Mouse (Mus musculus) heart, embryonic 14.5 days (tissue): ENCODE results near the gene Zgrf1. TPM values are rescaled to one million over a fixed set of nuclear protein-coding genes. Genes with fewer than 3 reads are reported as not detected.
A peak's percentile ranks its signal among the peaks of the same experiment; 100 is the strongest.

Experiments
- ATAC-seq: fragments of 200-750 bp; cut with Nextera tagmentation; 2 replicates; pipeline ENCODE4 v1.8.0; 2017; ENCODE audit warnings: low read depth, moderate TSS enrichment; ENCODE audit not compliant: insufficient number of reproducible peaks, insufficient read depth, low FRiP score
- H3K27ac ChIP-seq, 2 experiments: fragments of 200-500 bp in 1 of 2; fragments of 300-500 bp in 1 of 2; sonication (generic) in 1 of 2; replicated peaks in 1 of 2; 2 replicates each; pipeline ENCODE4 v1.5.1; 2012 to 2014; ENCODE audit warnings: low read depth in 2 of 2, low read length in 2 of 2, control low read depth in 1 of 2, mild to moderate bottlenecking in 1 of 2, mixed read lengths in 1 of 2; ENCODE audit not compliant: control insufficient read depth in 1 of 2, insufficient read depth in 1 of 2
- H3K27me3 ChIP-seq: fragments of 300-500 bp; sonication (generic); 2 replicates; pipeline ENCODE4 v1.6.1; 2014; ENCODE audit warnings: mild to moderate bottlenecking, low read length, control low read depth; ENCODE audit not compliant: control insufficient read depth, insufficient read depth
- H3K36me3 ChIP-seq: fragments of 300-500 bp; sonication (generic); 2 replicates; pipeline ENCODE4 v1.6.1; 2014; ENCODE audit warnings: mild to moderate bottlenecking, control low read depth, low read length, mixed read lengths; ENCODE audit not compliant: control insufficient read depth, insufficient read depth
- H3K4me1 ChIP-seq, 2 experiments: fragments of 200-500 bp in 1 of 2; fragments of 300-500 bp in 1 of 2; sonication (generic) in 1 of 2; 2 replicates each; pipeline ENCODE4 v1.6.1; 2012 to 2014; ENCODE audit warnings: low read length in 2 of 2, control low read depth in 1 of 2, mixed read lengths in 1 of 2; ENCODE audit not compliant: control insufficient read depth in 2 of 2, insufficient read depth in 2 of 2
- H3K4me2 ChIP-seq: fragments of 300-500 bp; sonication (generic); 2 replicates; pipeline ENCODE4 v1.6.1; 2014; ENCODE audit warnings: mild to moderate bottlenecking, low read length
- H3K4me3 ChIP-seq, 2 experiments: fragments of 200-500 bp in 1 of 2; fragments of 300-500 bp in 1 of 2; sonication (generic) in 1 of 2; 2 replicates each; pipeline ENCODE4 v1.5.1; 2012 to 2014; ENCODE audit warnings: low read length in 2 of 2, mild to moderate bottlenecking in 2 of 2, control low read depth in 1 of 2, low read depth in 1 of 2, moderate library complexity in 1 of 2; ENCODE audit not compliant: control insufficient read depth in 1 of 2, insufficient read depth in 1 of 2
- H3K9ac ChIP-seq: fragments of 300-500 bp; sonication (generic); 2 replicates; pipeline ENCODE4 v1.6.1; 2014; ENCODE audit warnings: mild to moderate bottlenecking, low read length
- H3K9me3 ChIP-seq: fragments of 300-500 bp; sonication (generic); 2 replicates; pipeline ENCODE4 v1.6.1; 2016; ENCODE audit warnings: low read length, control low read depth; ENCODE audit not compliant: control insufficient read depth
- WGBS: fragments of 180-500 bp; shearing (Covaris S2); extraction: QIAGEN DNeasy Blood & Tissue Kit; methylation state at CpG from one replicate; pipeline ENCODE4 v1.1.7; 2014; 5-methylcytosine and 5-hydroxymethylcytosine counted together
- polyA plus RNA-seq: library from polyadenylated mRNA; unstranded; fragments of >200 nt; fragmentation: Nextera tagmentation; extraction: Ambion mirVana; gene quantifications from 2 replicates; pipeline ENCODE4 v1.2.1, GENCODE M21; 2014

The Zgrf1 gene
- polyA plus RNA-seq, 1 experiment from 2014 or later = 8.8 TPM

DNA sequence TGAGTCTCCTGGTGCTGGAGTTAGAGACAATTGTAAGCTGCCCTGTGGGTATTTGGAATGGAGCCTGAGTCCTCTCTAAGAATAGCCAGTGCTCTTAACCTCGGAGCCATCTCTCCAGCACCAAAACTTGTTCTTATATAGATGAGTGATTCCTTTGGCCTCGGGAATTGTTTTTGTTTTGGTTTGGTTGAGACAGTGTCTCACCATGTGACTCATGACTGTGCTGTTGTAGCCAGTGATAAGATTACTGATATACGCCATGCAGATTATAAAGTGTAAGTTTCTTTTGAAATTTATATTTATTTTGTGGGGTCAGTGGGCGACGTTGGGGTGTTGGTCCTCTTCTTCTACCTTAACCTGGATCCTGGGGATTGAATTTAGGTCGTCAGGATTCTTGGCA lies 33.0 kb upstream of the Zgrf1 start:
- Histone ChIP-seq H3K4me1 (peaks cover 10 to 19% of the 10 kb centered on the region in 2 experiments), H3K27ac (peak overlapping the region in 1 of 2 experiments; percentile 78; a peak in 3 of 4 replicates)
- WGBS = 60% methylated on average over 6 of the region's 6 CpGs

DNA sequence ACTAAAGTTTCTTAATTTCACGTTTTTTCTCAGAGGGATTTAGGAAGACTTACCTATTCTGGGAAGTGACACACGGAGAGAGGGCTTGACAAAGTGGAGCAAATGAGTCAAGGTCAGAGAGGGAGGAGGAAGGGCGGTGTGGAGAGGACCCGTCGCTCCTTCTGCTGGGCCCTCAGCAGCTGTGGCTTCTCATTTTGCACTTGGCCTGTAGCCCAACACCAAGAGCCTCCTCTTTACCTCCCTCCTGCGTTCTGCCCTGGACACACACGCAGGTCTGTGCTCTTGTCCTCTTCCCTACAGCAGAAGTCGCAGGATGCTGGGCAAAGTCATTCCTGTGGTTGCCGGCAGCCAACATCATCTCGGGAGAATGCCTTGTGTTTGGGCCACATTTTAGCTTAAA lies 32.1 kb upstream of the Zgrf1 start:
- WGBS = 33% methylated on average over 10 of the region's 10 CpGs
- 0 out of 2 replicates have a peak overlapping the region, but pooled peaks have one; percentile 1 for H3K4me2 ChIP-seq
- peak overlapping the region; percentile 77 to 78 for H3K27ac ChIP-seq
- ATAC-seq = peak; percentile 72
- H3K4me3 ChIP-seq = no peak overlapping the region
- no peaks in the 10 kb centered on the region for H3K36me3 ChIP-seq
- H3K9me3 ChIP-seq = no peaks in the 10 kb centered on the region
- no peaks in the 10 kb centered on the region for H3K27me3 ChIP-seq
- H3K4me1 ChIP-seq = peaks cover 10 to 23% of the 10 kb centered on the region in 2 experiments
- H3K9ac ChIP-seq = no peak overlapping the region

More for the DNA sequence above, 33.0 kb upstream of the Zgrf1 start:
- no peak for ATAC-seq
- H3K9me3 ChIP-seq = no peaks in the 10 kb centered on the region
- H3K4me3 ChIP-seq = no peak overlapping the region
- no peak overlapping the region for H3K9ac ChIP-seq
- no peaks in the 10 kb centered on the region for H3K36me3 ChIP-seq
- no peaks in the 10 kb centered on the region for H3K27me3 ChIP-seq
- H3K4me2 ChIP-seq = no peak overlapping the region

DNA sequence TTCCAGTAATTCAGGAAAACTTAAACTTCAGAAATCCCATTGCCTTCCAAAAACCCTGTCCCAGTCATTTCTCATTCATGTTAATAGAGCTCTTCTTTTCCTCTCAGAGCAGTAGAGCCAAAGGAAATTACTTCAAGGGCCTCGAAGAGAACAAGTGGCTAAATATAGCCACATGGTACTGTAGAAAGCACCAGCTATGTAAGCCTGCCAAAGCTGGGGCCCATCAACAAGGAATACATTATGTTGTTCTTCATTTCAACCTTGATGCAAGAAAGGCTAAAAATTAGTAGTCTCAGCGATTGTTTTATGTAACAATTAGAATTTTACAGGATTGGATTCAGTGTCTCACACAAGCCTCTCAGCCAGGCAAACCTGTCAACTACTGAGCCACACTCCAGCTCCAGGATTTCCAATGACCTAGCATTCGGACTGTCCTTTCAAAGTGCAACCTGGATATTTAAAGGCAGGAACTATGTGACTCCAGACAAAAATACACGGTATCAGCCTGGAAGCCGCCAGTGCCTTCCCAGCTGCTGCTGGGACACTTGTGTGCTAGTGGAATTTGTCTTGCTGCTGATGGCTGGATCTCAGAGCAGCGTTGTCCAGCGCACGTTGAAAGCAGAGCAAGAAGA lies 28.0 kb upstream of the Zgrf1 start:
- H3K4me2 ChIP-seq = peak overlapping the region; percentile 50
- H3K4me3 ChIP-seq = no peak overlapping the region; a peak in 1 of 4 replicates
- H3K9ac ChIP-seq = peak overlapping the region; percentile 54
- H3K4me1 ChIP-seq = peaks cover 14 to 26% of the 10 kb centered on the region in 2 experiments
- peak; percentile 72; the same call in 1 of the 2 replicates for ATAC-seq
- no peaks in the 10 kb centered on the region for H3K9me3 ChIP-seq
- 23% methylated on average over 8 of the region's 8 CpGs for WGBS
- H3K36me3 ChIP-seq = no peaks in the 10 kb centered on the region
- H3K27me3 ChIP-seq = no peaks in the 10 kb centered on the region
- peak overlapping the region; percentile 81 to 95 for H3K27ac ChIP-seq

DNA sequence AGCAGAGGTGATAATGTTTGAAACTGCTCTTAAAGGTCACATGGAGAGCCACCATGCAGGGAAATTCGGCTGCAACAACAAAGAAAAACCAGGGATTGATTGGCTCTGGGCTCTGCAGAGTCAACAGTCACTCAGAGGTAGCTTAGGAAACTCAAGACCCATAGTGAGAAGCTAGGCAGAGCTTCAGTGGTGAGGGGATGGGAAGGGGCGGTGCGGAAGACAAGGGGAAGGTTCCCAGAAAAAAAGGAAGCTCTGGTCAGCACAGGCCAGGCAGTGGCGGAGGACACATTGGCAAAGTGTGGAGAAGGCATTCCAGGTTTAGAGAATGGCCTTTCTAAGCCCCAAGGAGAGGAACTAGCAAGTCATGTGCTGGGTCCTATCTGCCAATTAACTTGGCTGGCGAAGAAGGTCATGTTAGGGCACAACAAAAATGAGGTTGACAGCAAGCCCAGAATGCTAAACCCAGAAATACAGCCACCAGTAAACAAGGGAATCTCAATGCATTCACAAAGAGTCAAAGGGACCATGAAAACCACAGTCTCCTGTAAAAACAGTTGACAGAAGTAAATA lies 25.7 kb upstream of the Zgrf1 start:
- 70% methylated on average over 5 of the region's 5 CpGs for WGBS
- H3K27me3 ChIP-seq = no peaks in the 10 kb centered on the region
- no peak overlapping the region for H3K9ac ChIP-seq
- no peaks in the 10 kb centered on the region for H3K36me3 ChIP-seq
- no peak overlapping the region for H3K4me2 ChIP-seq
- no peak overlapping the region for H3K4me3 ChIP-seq
- no peaks in the 10 kb centered on the region for H3K9me3 ChIP-seq
- H3K27ac ChIP-seq = 0 out of 4 replicates have a peak overlapping the region, but pooled peaks of 1 of the 2 experiments have one; percentile 11
- peaks cover 9 to 18% of the 10 kb centered on the region in 2 experiments; a peak in 3 of 4 replicates for H3K4me1 ChIP-seq
- ATAC-seq = no peak

DNA sequence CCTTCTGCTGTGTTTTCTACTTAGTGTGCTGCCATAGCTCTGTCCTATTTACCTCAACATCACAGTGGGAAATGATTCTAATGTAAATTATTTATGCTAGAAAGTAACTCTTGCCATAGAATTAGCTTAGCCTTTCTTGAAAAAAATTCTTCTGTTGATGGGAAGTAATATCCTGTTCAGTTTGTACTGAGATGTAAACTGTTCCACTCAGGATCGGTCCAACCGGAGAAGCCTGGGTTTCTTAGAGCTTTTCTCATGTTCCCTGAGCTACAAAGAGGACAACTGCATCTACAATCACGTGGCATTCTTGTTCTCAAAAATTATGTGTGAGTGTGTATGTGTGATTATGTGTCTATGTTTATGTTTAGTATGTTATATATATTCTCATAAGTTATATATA lies 24.1 kb upstream of the Zgrf1 start:
- Histone ChIP-seq H3K4me3 (no peak overlapping the region), H3K27me3 (no peaks in the 10 kb centered on the region), H3K4me2 (no peak overlapping the region), H3K9ac (no peak overlapping the region), H3K36me3 (no peaks in the 10 kb centered on the region), H3K9me3 (no peaks in the 10 kb centered on the region), H3K27ac (no peak overlapping the region), H3K4me1 (peaks cover 9 to 18% of the 10 kb centered on the region in 2 experiments; a peak in 3 of 4 replicates)
- WGBS = 93% methylated on average over 3 of the region's 3 CpGs
- ATAC-seq = no peak

DNA sequence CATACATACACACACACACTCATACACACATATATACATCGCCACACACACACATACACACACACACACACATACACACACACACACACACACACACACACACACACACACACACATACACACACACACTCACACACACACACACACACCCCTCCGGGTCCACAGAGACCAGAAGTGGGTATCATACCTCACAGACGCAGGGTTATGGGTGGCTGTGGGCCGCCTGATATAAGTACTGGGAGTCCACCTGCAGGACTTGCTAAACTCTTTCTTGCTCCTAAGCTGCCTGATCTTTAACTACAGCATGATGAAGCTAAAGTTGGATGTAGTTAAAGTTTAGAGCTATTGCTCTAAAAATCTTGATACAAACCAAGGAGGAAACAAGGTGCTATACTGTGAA lies 23.5 kb upstream of the Zgrf1 start:
- no peaks in the 10 kb centered on the region for H3K9me3 ChIP-seq
- peaks cover 6 to 13% of the 10 kb centered on the region in 2 experiments; a peak in 3 of 4 replicates for H3K4me1 ChIP-seq
- 77% methylated on average over 4 of the region's 4 CpGs for WGBS
- no peak for ATAC-seq
- H3K27ac ChIP-seq = no peak overlapping the region
- no peak overlapping the region for H3K9ac ChIP-seq
- no peaks in the 10 kb centered on the region for H3K36me3 ChIP-seq
- no peak overlapping the region for H3K4me2 ChIP-seq
- no peaks in the 10 kb centered on the region for H3K27me3 ChIP-seq
- no peak overlapping the region for H3K4me3 ChIP-seq

DNA sequence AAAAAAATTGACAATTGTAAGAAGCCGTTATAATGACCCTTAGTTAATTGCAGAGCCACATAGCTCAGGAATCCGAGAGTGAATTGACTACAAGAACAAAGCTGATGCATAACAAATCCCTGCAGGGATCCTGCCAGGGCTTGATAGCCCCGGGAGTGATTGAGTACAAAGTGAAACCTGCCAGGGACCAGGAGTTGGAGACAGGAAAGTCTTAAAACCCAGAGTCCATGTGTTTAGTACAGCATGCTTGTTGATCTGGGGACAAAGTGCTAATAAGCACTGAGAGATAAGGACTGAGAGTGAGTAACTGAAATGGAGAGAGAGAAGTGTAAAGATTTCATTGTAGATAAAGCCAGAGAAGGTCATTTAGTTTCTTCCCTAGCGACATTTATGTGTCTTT lies 23.0 kb upstream of the Zgrf1 start:
- Histone ChIP-seq H3K4me1 (peaks cover 6 to 13% of the 10 kb centered on the region in 2 experiments; a peak in 3 of 4 replicates), H3K4me3 (no peak overlapping the region), H3K27me3 (no peaks in the 10 kb centered on the region), H3K9me3 (no peaks in the 10 kb centered on the region), H3K4me2 (peak overlapping the region; percentile 14; the same call in 1 of the 2 replicates), H3K9ac (no peak overlapping the region; the same call in 1 of the 2 replicates), H3K27ac (no peak overlapping the region), H3K36me3 (no peaks in the 10 kb centered on the region)
- no peak for ATAC-seq
- WGBS = 9% methylated on average over 4 of the region's 4 CpGs
